Comparison of ENCODE assay signal across 25 mouse cellular contexts in genomic region chr1:186986506-186986905, GRCm38 (mm10). TPM values are rescaled to one million over a fixed set of nuclear protein-coding genes. Genes with fewer than 3 reads are reported as not detected.
DNase-seq lines count a peak whose midpoint lies in the region; ATAC-seq lines count a peak whose summit lies in the region.
"Had no signal": no experiment of that assay in that cellular context is flagged by ENCODE, and none has a peak within 500 bp of the region (broad histone marks: within the 10 kb centered on the region; RNA-seq: fewer than 3 reads in every experiment).

No protein-coding gene starts in this region.

- no peaks in the 10 kb centered on the region for H3K27me3 ChIP-seq in forebrain, embryonic 10.5 days (ENCODE audit: poor library complexity, severe bottlenecking)
- H3K27me3 ChIP-seq in forebrain, embryonic 15.5 days = no peaks in the 10 kb centered on the region; the same call in 1 of the 2 replicates
- no peaks in the 10 kb centered on the region for H3K27me3 ChIP-seq in heart, embryonic 10.5 days (ENCODE audit: insufficient read depth, poor library complexity, severe bottlenecking)
- no peaks in the 10 kb centered on the region for H3K27me3 ChIP-seq in midbrain, embryonic 11.5 days (ENCODE audit: control insufficient read depth, insufficient read depth, low read length)
- peaks cover 10% of the 10 kb centered on the region; the same call in 1 of the 2 replicates for H3K27me3 ChIP-seq in midbrain, embryonic 13.5 days
- H3K27me3 ChIP-seq: CH12.LX, Patski had no signal

- no peak overlapping the region for H3K4me2 ChIP-seq in forebrain, embryonic 15.5 days (replicated peaks)
- no peak overlapping the region for H3K4me2 ChIP-seq in midbrain, embryonic 11.5 days
- H3K4me2 ChIP-seq in midbrain, embryonic 13.5 days (replicated peaks) = no peak overlapping the region

- ATAC-seq in forebrain, embryonic 15.5 days (replicated peaks) = no peak
- ATAC-seq in midbrain, embryonic 11.5 days (ENCODE audit: low FRiP score) = no peak
- no peak for ATAC-seq in midbrain, embryonic 13.5 days
- ATAC-seq: activated CD4-positive, CD25-positive, alpha-beta regulatory T cell, adult 4 months; CD4-positive, CD25-positive, alpha-beta regulatory T cell, adult 4 months; Patski had no signal

- peak overlapping the region; percentile 5; the same call in 1 of the 2 replicates for H3K27ac ChIP-seq in forebrain, embryonic 10.5 days
- no peak overlapping the region for H3K27ac ChIP-seq in forebrain, embryonic 15.5 days (replicated peaks)
- H3K27ac ChIP-seq in heart, embryonic 10.5 days = no peak overlapping the region
- no peak overlapping the region for H3K27ac ChIP-seq in midbrain, embryonic 11.5 days (ENCODE audit: low read depth, low read length)
- H3K27ac ChIP-seq in midbrain, embryonic 13.5 days = no peak overlapping the region

- no peak overlapping the region for H3K9ac ChIP-seq in forebrain, embryonic 15.5 days (replicated peaks)
- H3K9ac ChIP-seq in midbrain, embryonic 11.5 days (ENCODE audit: low read length) = no peak overlapping the region
- H3K9ac ChIP-seq in midbrain, embryonic 13.5 days (replicated peaks) = no peak overlapping the region

- H3K4me1 ChIP-seq in forebrain, embryonic 10.5 days = no peaks in the 10 kb centered on the region; the same call in 1 of the 2 replicates
- H3K4me1 ChIP-seq in forebrain, embryonic 15.5 days = peaks cover 35% of the 10 kb centered on the region
- H3K4me1 ChIP-seq in heart, embryonic 10.5 days = no peaks in the 10 kb centered on the region; the same call in 1 of the 2 replicates
- no peaks in the 10 kb centered on the region for H3K4me1 ChIP-seq in midbrain, embryonic 11.5 days (ENCODE audit: control insufficient read depth, insufficient read depth, low read length)
- H3K4me1 ChIP-seq in midbrain, embryonic 13.5 days (replicated peaks) = peaks cover 10% of the 10 kb centered on the region

- DNase-seq in forebrain, embryonic 10.5 days (ENCODE audit: extremely low spot score, low spot score) = no peak
- peak; percentile 60 for DNase-seq in heart, embryonic 10.5 days (ENCODE audit: low spot score)
- no peak for DNase-seq in heart, adult 18-20 months
- peak; percentile 44 for DNase-seq in midbrain, embryonic 11.5 days (ENCODE audit: low spot score, missing footprints)
- peak; percentile 64 for DNase-seq in retina, embryonic 14.5 days (ENCODE audit: low spot score)
- no peak for DNase-seq in retina, postnatal 1 day
- DNase-seq: adrenal gland, adult 2 months; adrenal gland, adult 8-10 months; adrenal gland, postnatal 10 days; adrenal gland, postnatal 14 days; adrenal gland, postnatal 25 days; adrenal gland, postnatal 36 days; B cell, adult 2 months; cerebellum, adult 11 months; cerebellum, adult 11-12 months had no signal

- H3K9me3 ChIP-seq in forebrain, embryonic 10.5 days = no peaks in the 10 kb centered on the region
- H3K9me3 ChIP-seq in forebrain, embryonic 15.5 days = no peaks in the 10 kb centered on the region
- no peaks in the 10 kb centered on the region for H3K9me3 ChIP-seq in heart, embryonic 10.5 days
- H3K9me3 ChIP-seq in midbrain, embryonic 11.5 days (ENCODE audit: control insufficient read depth, low read length) = no peaks in the 10 kb centered on the region
- no peaks in the 10 kb centered on the region for H3K9me3 ChIP-seq in midbrain, embryonic 13.5 days

- no peaks in the 10 kb centered on the region for H3K36me3 ChIP-seq in forebrain, embryonic 10.5 days (replicated peaks)
- H3K36me3 ChIP-seq in forebrain, embryonic 15.5 days = no peaks in the 10 kb centered on the region
- H3K36me3 ChIP-seq in heart, embryonic 10.5 days = no peaks in the 10 kb centered on the region
- no peaks in the 10 kb centered on the region for H3K36me3 ChIP-seq in midbrain, embryonic 11.5 days (ENCODE audit: control insufficient read depth, insufficient read depth, low read length)
- no peaks in the 10 kb centered on the region for H3K36me3 ChIP-seq in midbrain, embryonic 13.5 days
- H3K36me3 ChIP-seq: G1E had no signal

- 90% methylated on average over 8 of the region's 8 CpGs for WGBS in forebrain, embryonic 10.5 days
- 82% methylated on average over 8 of the region's 8 CpGs for WGBS in forebrain, embryonic 15.5 days
- 80% methylated on average over 8 of the region's 8 CpGs for WGBS in heart, embryonic 10.5 days
- 77% methylated on average over 8 of the region's 8 CpGs for WGBS in midbrain, embryonic 11.5 days
- WGBS in midbrain, embryonic 13.5 days = 80% methylated on average over 8 of the region's 8 CpGs

- H3K4me3 ChIP-seq in forebrain, embryonic 10.5 days = no peak overlapping the region
- H3K4me3 ChIP-seq in forebrain, embryonic 15.5 days = no peak overlapping the region
- H3K4me3 ChIP-seq in heart, embryonic 10.5 days = no peak overlapping the region
- no peak overlapping the region for H3K4me3 ChIP-seq in midbrain, embryonic 11.5 days (ENCODE audit: low read depth, low read length)
- no peak overlapping the region for H3K4me3 ChIP-seq in midbrain, embryonic 13.5 days (replicated peaks)

RNA-seq across cellular contexts. Expression of gene D1Pas1, which starts 19.3 kb away (rescaled TPM):
- not detected in 2 replicates for polyA plus RNA-seq in forebrain, embryonic 10.5 days (2016; fragmentation: Nextera tagmentation; extraction: Ambion mirVana)
- polyA plus RNA-seq in forebrain, embryonic 15.5 days (2015; fragmentation: Nextera tagmentation; extraction: Ambion mirVana) = not detected in 2 replicates
- polyA plus RNA-seq in heart, embryonic 10.5 days (2016; fragmentation: Nextera tagmentation; extraction: Ambion mirVana) = 0.45 and 0.67 TPM in 2 replicates
- under 1 TPM in 1 of 2 experiments, not detected in 1; 0.08 TPM for total RNA-seq in heart, adult 18-20 months (2021)
- 0.10 and 0.15 TPM in 2 replicates for polyA plus RNA-seq in midbrain, embryonic 11.5 days (2014; fragmentation: Nextera tagmentation; extraction: Ambion mirVana)
- polyA plus RNA-seq in midbrain, embryonic 13.5 days (2015; fragmentation: Nextera tagmentation; extraction: Ambion mirVana) = 0.08 and 0.19 TPM in 2 replicates
- total RNA-seq: adrenal gland, adult 18-20 months; adrenal gland, adult 8-10 months; adrenal gland, postnatal 10 days; adrenal gland, postnatal 14 days; adrenal gland, postnatal 25 days; adrenal gland, postnatal 36 days; CH12.LX; MEL had no signal
- polyA plus RNA-seq: activated CD4-positive, CD25-positive, alpha-beta regulatory T cell, adult 4 months; adrenal gland, adult 2 months; C2C12; CD4-positive, CD25-positive, alpha-beta regulatory T cell, adult 4 months; G1E; Patski had no signal

Comparison
In these comparisons a context has a peak if more than half of its experiments do, and no peak if none do; other contexts are left out.
1. DNase-seq: peak in heart, embryonic 10.5 days (single experiment), midbrain, embryonic 11.5 days (single experiment) and retina, embryonic 14.5 days (single experiment); none in forebrain, embryonic 10.5 days (single experiment), heart, adult 18-20 months (0 of 2) and retina, postnatal 1 day (single experiment).